Mouse (Mus musculus): ENCODE measurements around the gene Mrpl10. TPM values are rescaled to one million over a fixed set of nuclear protein-coding genes. Genes with fewer than 3 reads are reported as not detected.

The Mrpl10 gene
- total and polyA plus RNA-seq, 2 experiments from 2014 or later: 67.3 to 77.7 TPM

- Histone ChIP-seq H3K9ac (replicated peaks; ENCODE audit: low read depth, low read length) (no peak overlapping the region), H3K4me3 (ENCODE audit: low read depth, low read length) (no peak overlapping the region), H3K9me3 (replicated peaks; ENCODE audit: control insufficient read depth, low read length) (no peaks in the 10 kb centered on the region), H3K27ac (ENCODE audit: low read depth) (no peak overlapping the region), H3K4me2 (ENCODE audit: low read depth, low read length) (no peak overlapping the region), H3K27me3 (ENCODE audit: control insufficient read depth, insufficient read depth, low read length) (no peaks in the 10 kb centered on the region), H3K36me3 (replicated peaks; ENCODE audit: control insufficient read depth, insufficient read depth, low read length) (peaks cover 12% of the 10 kb centered on the region), H3K4me1 (ENCODE audit: control insufficient read depth, insufficient read depth) (peaks cover 10% of the 10 kb centered on the region)
- TF ChIP-seq EP300 (IDR thresholded peaks at IDR 0.05; ENCODE audit: low read depth): no peak
- TF ChIP-seq CTCF (IDR thresholded peaks at IDR 0.05; ENCODE audit: low read depth): no peak
- no peak for ATAC-seq (ENCODE audit: insufficient read depth, low read depth)
- 87% methylated on average over 8 of the region's 8 CpGs for WGBS
- no peak for DNase-seq (ENCODE audit: low spot score)
Observed at GRCm38 (mm10) chr11:97044902-97045301, 3.5 kb downstream of the Mrpl10 start.

- no peak for TF ChIP-seq EP300 (IDR thresholded peaks at IDR 0.05; ENCODE audit: low read depth)
- 83% methylated on average over 7 of the region's 7 CpGs for WGBS
- H3K27ac ChIP-seq (ENCODE audit: low read depth): no peak overlapping the region
- no peaks in the 10 kb centered on the region for H3K27me3 ChIP-seq (ENCODE audit: control insufficient read depth, insufficient read depth, low read length)
- H3K9me3 ChIP-seq (replicated peaks; ENCODE audit: control insufficient read depth, low read length): no peaks in the 10 kb centered on the region
- H3K4me3 ChIP-seq (ENCODE audit: low read depth, low read length): no peak overlapping the region
- ATAC-seq (ENCODE audit: insufficient read depth, low read depth) (no peak), DNase-seq (ENCODE audit: low spot score) (no peak)
- H3K4me2 ChIP-seq (ENCODE audit: low read depth, low read length): no peak overlapping the region
- peaks cover 12% of the 10 kb centered on the region for H3K36me3 ChIP-seq (replicated peaks; ENCODE audit: control insufficient read depth, insufficient read depth, low read length)
- H3K4me1 ChIP-seq (ENCODE audit: control insufficient read depth, insufficient read depth): peaks cover 13% of the 10 kb centered on the region
- no peak overlapping the region for H3K9ac ChIP-seq (replicated peaks; ENCODE audit: low read depth, low read length)
Observed at GRCm38 (mm10) chr11:97045861-97046260, 4.5 kb downstream of the Mrpl10 start.

- Histone ChIP-seq H3K4me2 (ENCODE audit: low read depth, low read length) (no peak overlapping the region), H3K9ac (replicated peaks; ENCODE audit: low read depth, low read length) (no peak overlapping the region), H3K36me3 (replicated peaks; ENCODE audit: control insufficient read depth, insufficient read depth, low read length) (peaks cover 18% of the 10 kb centered on the region), H3K9me3 (replicated peaks; ENCODE audit: control insufficient read depth, low read length) (no peaks in the 10 kb centered on the region), H3K4me3 (ENCODE audit: low read depth, low read length) (no peak overlapping the region), H3K4me1 (ENCODE audit: control insufficient read depth, insufficient read depth) (peaks cover 15% of the 10 kb centered on the region), H3K27me3 (ENCODE audit: control insufficient read depth, insufficient read depth, low read length) (no peaks in the 10 kb centered on the region), H3K27ac (ENCODE audit: low read depth) (no peak overlapping the region)
- ATAC-seq (ENCODE audit: insufficient read depth, low read depth) (no peak), DNase-seq (ENCODE audit: low spot score) (no peak)
- WGBS: 63% methylated on average over 8 of the region's 8 CpGs
- no peak for TF ChIP-seq EP300 (IDR thresholded peaks at IDR 0.05; ENCODE audit: low read depth)
- TF ChIP-seq CTCF (IDR thresholded peaks at IDR 0.05; ENCODE audit: low read depth): no peak
Observed at GRCm38 (mm10) chr11:97048090-97048650, 6.8 kb downstream of the Mrpl10 start.

GRCm38 (mm10) chr11:97049492-97050085 is 8.2 kb downstream of the Mrpl10 start:
- DNase-seq (ENCODE audit: low spot score) (no peak), ATAC-seq (ENCODE audit: insufficient read depth, low read depth) (no peak)
- Histone ChIP-seq H3K4me3 (ENCODE audit: low read depth, low read length) (no peak overlapping the region), H3K4me2 (ENCODE audit: low read depth, low read length) (no peak overlapping the region), H3K36me3 (replicated peaks; ENCODE audit: control insufficient read depth, insufficient read depth, low read length) (peaks cover 29% of the 10 kb centered on the region), H3K27me3 (ENCODE audit: control insufficient read depth, insufficient read depth, low read length) (no peaks in the 10 kb centered on the region), H3K4me1 (ENCODE audit: control insufficient read depth, insufficient read depth) (peaks cover 15% of the 10 kb centered on the region), H3K9ac (replicated peaks; ENCODE audit: low read depth, low read length) (no peak overlapping the region), H3K9me3 (replicated peaks; ENCODE audit: control insufficient read depth, low read length) (no peaks in the 10 kb centered on the region), H3K27ac (ENCODE audit: low read depth) (no peak overlapping the region)
- no peak for TF ChIP-seq CTCF (IDR thresholded peaks at IDR 0.05; ENCODE audit: low read depth)
- 85% methylated on average over 6 of the region's 6 CpGs for WGBS

GRCm38 (mm10) chr11:97050216-97050943 is 9.0 kb downstream of the Mrpl10 start, which contains the start of gene Osbpl7:
TSS of gene Osbpl7 (plus strand) at chr11:97050628.
- Histone ChIP-seq H3K4me1 (ENCODE audit: control insufficient read depth, insufficient read depth) (peaks cover 15% of the 10 kb centered on the region), H3K4me3 (ENCODE audit: low read depth, low read length) (peak within 1 kb of the TSS; percentile 64), H3K27me3 (ENCODE audit: control insufficient read depth, insufficient read depth, low read length) (no peaks in the 10 kb centered on the region), H3K9me3 (replicated peaks; ENCODE audit: control insufficient read depth, low read length) (no peaks in the 10 kb centered on the region), H3K4me2 (ENCODE audit: low read depth, low read length) (peak within 1 kb of the TSS; percentile 90), H3K27ac (ENCODE audit: low read depth) (peak within 1 kb of the TSS; percentile 46; the same call in 1 of the 2 replicates), H3K9ac (replicated peaks; ENCODE audit: low read depth, low read length) (peak within 1 kb of the TSS; percentile 71), H3K36me3 (replicated peaks; ENCODE audit: control insufficient read depth, insufficient read depth, low read length) (peaks cover 37% of the 10 kb centered on the region)
- peak; percentile 77 for ATAC-seq (ENCODE audit: insufficient read depth, low read depth)
- peak; percentile 50 for TF ChIP-seq CTCF (IDR thresholded peaks at IDR 0.05; ENCODE audit: low read depth)
- no peak for TF ChIP-seq EP300 (IDR thresholded peaks at IDR 0.05; ENCODE audit: low read depth)
- WGBS: 3% methylated on average over 18 of the region's 18 CpGs
- peak; percentile 79 for DNase-seq (ENCODE audit: low spot score)
